ENCODE assay signal across 12 mouse cellular contexts in the genomic region with DNA sequence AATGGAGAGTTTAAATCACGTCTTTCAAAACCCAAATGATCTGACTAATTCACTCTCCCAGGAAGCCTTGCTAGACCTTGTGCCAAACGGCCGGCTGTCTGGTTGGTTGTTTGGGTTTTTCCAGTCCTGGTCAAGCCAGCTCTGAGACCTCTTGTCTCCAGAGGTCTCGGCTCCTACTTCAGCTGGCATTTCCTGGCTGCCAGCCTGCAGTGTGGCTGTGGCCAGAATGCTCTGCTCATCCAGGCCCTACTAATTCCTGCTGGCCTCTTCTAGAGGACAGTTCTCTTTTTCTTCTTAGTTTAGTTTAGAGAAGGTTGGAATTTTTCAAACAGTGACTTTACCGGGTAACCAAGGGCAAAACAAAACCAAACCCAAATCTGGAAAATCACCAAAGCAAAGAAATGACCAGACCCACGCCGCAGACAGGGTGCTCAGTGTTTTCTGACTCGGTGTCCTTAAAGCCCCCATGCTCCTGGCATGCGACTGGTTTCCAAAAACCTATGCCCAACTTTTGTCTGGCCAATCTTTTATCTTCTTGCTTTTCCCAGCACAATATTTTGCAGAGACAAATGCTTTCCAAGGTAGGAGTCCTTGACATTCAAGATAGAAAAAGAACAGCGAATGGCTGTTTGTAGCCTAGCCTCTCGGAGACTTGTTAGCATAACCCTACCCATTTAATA. TPM values are rescaled to one million over a fixed set of nuclear protein-coding genes. Genes with fewer than 3 reads are reported as not detected.
DNase-seq lines count a peak whose midpoint lies in the region; ATAC-seq and TF ChIP-seq lines count a peak whose summit lies in the region.
"Had no signal": no experiment of that assay in that cellular context is flagged by ENCODE, and none has a peak within 500 bp of the region (broad histone marks: within the 10 kb centered on the region; RNA-seq: fewer than 3 reads in every experiment).

No protein-coding gene starts in this region.

- no peak for TF ChIP-seq POLR2A in kidney, adult 2 months (IDR thresholded peaks at IDR 0.05; ENCODE audit: low read depth, low read length)

- no peak overlapping the region for H3K4me2 ChIP-seq in kidney, embryonic 15.5 days
- H3K4me2 ChIP-seq: embryonic facial prominence, embryonic 13.5 days; midbrain, embryonic 12.5 days; stomach, embryonic 15.5 days had no signal

- H3K27ac ChIP-seq in kidney, adult 2 months (ENCODE audit: insufficient read depth, low read depth, low read length): peak overlapping the region; percentile 91
- no peak overlapping the region for H3K27ac ChIP-seq in kidney, embryonic 15.5 days
- H3K27ac ChIP-seq: embryonic facial prominence, embryonic 13.5 days; midbrain, embryonic 12.5 days; stomach, embryonic 15.5 days had no signal

- H3K4me1 ChIP-seq in kidney, adult 2 months (ENCODE audit: control insufficient read depth, insufficient read depth, low read length): peaks cover 25% of the 10 kb centered on the region
- peaks cover 41% of the 10 kb centered on the region for H3K4me1 ChIP-seq in kidney, embryonic 15.5 days

- peak; percentile 89 for DNase-seq in kidney, adult 2 months
- DNase-seq in adipocyte (ENCODE audit: low spot score): peak; percentile 81
- DNase-seq in cerebellum, postnatal 14 days: peak; percentile 72 to 73
- DNase-seq in kidney, postnatal 25 days: peak; percentile 74 to 85
- no peak for DNase-seq in thymus, postnatal 0 days (ENCODE audit: low spot score)
- DNase-seq in spleen, adult 12 weeks (ENCODE audit: low spot score): no peak
- no peak for DNase-seq in layer of hippocampus, postnatal 25 days (ENCODE audit: extremely low spot score in 1 of 2, low spot score in 1 of 2)

- ATAC-seq in kidney, embryonic 15.5 days (replicated peaks; ENCODE audit: low FRiP score): no peak

- no peak overlapping the region for H3K9ac ChIP-seq in kidney, embryonic 15.5 days
- H3K9ac ChIP-seq: embryonic facial prominence, embryonic 13.5 days; midbrain, embryonic 12.5 days; stomach, embryonic 15.5 days had no signal

- H3K4me3 ChIP-seq in kidney, adult 2 months (ENCODE audit: insufficient read depth, low read depth, low read length): no peak overlapping the region
- no peak overlapping the region for H3K4me3 ChIP-seq in kidney, embryonic 15.5 days (replicated peaks)
- H3K4me3 ChIP-seq: embryonic facial prominence, embryonic 13.5 days; midbrain, embryonic 12.5 days; stomach, embryonic 15.5 days had no signal

- 46% methylated on average over 11 of the region's 11 CpGs for WGBS in kidney, adult 2 months
- 83% methylated on average over 11 of the region's 11 CpGs for WGBS in kidney, embryonic 15.5 days

- no peaks in the 10 kb centered on the region for H3K27me3 ChIP-seq in kidney, adult 2 months (replicated peaks; ENCODE audit: control insufficient read depth, insufficient read depth, low read length)
- H3K27me3 ChIP-seq in kidney, embryonic 15.5 days: no peaks in the 10 kb centered on the region
- H3K27me3 ChIP-seq: embryonic facial prominence, embryonic 13.5 days; midbrain, embryonic 12.5 days; stomach, embryonic 15.5 days had no signal

- H3K36me3 ChIP-seq in kidney, adult 2 months (ENCODE audit: control insufficient read depth, insufficient read depth, low read length): no peaks in the 10 kb centered on the region
- H3K36me3 ChIP-seq in kidney, embryonic 15.5 days: peaks cover 5% of the 10 kb centered on the region; the same call in 1 of the 2 replicates
- H3K36me3 ChIP-seq: midbrain, embryonic 12.5 days; stomach, embryonic 15.5 days had no signal

- no peak for TF ChIP-seq CTCF in kidney, adult 2 months (conservative IDR thresholded peaks at IDR 0.05; ENCODE audit: insufficient read depth, insufficient read length, low read depth, low read length)

- H3K9me3 ChIP-seq in kidney, embryonic 15.5 days (replicated peaks): no peaks in the 10 kb centered on the region
- H3K9me3 ChIP-seq: embryonic facial prominence, embryonic 13.5 days; midbrain, embryonic 12.5 days; stomach, embryonic 15.5 days had no signal

RNA-seq across cellular contexts. Expression of gene Plod2, which starts 7.9 kb away (rescaled TPM):
- polyA plus RNA-seq in kidney, adult 2 months (2012; rRNA removed): 11.3 and 11.4 TPM in 2 replicates
- polyA plus RNA-seq in kidney, embryonic 15.5 days (2015; fragmentation: Nextera tagmentation; extraction: Ambion mirVana): 41.5 and 41.9 TPM in 2 replicates
- polyA plus RNA-seq in thymus, postnatal 0 days (2015; fragmentation: Nextera tagmentation; extraction: Ambion mirVana): 8.4 and 8.5 TPM in 2 replicates
- 1 to 10 TPM; 6.4 to 8.3 TPM for total RNA-seq in layer of hippocampus, postnatal 25 days (2021)
- total RNA-seq: MEL had no signal

Comparison
In these comparisons a context has a peak if more than half of its experiments do, and no peak if none do; other contexts are left out.
1. DNase-seq: peak in kidney, adult 2 months (single experiment), adipocyte (single experiment), cerebellum, postnatal 14 days (2 of 2) and kidney, postnatal 25 days (2 of 2); none in thymus, postnatal 0 days (single experiment), spleen, adult 12 weeks (single experiment) and layer of hippocampus, postnatal 25 days (0 of 2).